Mouse (Mus musculus): Measurements from ENCODE around the gene Aldh18a1. TPM values are rescaled to one million over a fixed set of nuclear protein-coding genes. Genes with fewer than 3 reads are reported as not detected.
"Not testable (repeated sequence)": the region's sequence is repeated elsewhere in the genome, so short reads cannot be mapped to it uniquely, and the experiment has no call there.

Aldh18a1 gene
- 54.1 and 64.6 TPM in 2 replicates for polyA plus RNA-seq (2015; fragmentation: Nextera tagmentation; extraction: Ambion mirVana)

- peak within 1 kb of the TSS; percentile 76 for H3K27ac ChIP-seq (replicated peaks)
- peak within 1 kb of the TSS; percentile 80 for H3K4me2 ChIP-seq
- H3K9me3 ChIP-seq: no peaks in the 10 kb centered on the region
- H3K4me1 ChIP-seq (replicated peaks): peaks cover 21% of the 10 kb centered on the region
- under 1% methylated on average over 32 of the region's 34 CpGs for WGBS
- peak within 1 kb of the TSS; percentile 87 for H3K9ac ChIP-seq
- H3K4me3 ChIP-seq: peak within 1 kb of the TSS; percentile 86
- H3K36me3 ChIP-seq: peaks cover 14% of the 10 kb centered on the region
- ATAC-seq (ENCODE audit: low read depth): peak; percentile 96
- no peaks in the 10 kb centered on the region for H3K27me3 ChIP-seq
These were observed at the start of gene Aldh18a1 for GRCm38 (mm10) chr19:40588293-40588654. Aldh18a1 (minus strand) TSS chr19:40588463.

GRCm38 (mm10) chr19:40637601-40638000, 49.3 kb upstream of the Aldh18a1 start:
- no peak for ATAC-seq (ENCODE audit: low read depth)
- Histone ChIP-seq H3K9me3 (0 out of 2 replicates have a peak, but pooled peaks cover 6% of the 10 kb centered on the region), H3K9ac (no peak overlapping the region), H3K27ac (replicated peaks) (0 out of 2 replicates have a peak overlapping the region, but pooled peaks have one; percentile 23), H3K27me3 (no peaks in the 10 kb centered on the region), H3K4me2 (no peak overlapping the region), H3K36me3 (no peaks in the 10 kb centered on the region), H3K4me1 (replicated peaks) (no peaks in the 10 kb centered on the region), H3K4me3 (no peak overlapping the region)
- WGBS: 85% methylated on average over 7 of the region's 7 CpGs

DNA sequence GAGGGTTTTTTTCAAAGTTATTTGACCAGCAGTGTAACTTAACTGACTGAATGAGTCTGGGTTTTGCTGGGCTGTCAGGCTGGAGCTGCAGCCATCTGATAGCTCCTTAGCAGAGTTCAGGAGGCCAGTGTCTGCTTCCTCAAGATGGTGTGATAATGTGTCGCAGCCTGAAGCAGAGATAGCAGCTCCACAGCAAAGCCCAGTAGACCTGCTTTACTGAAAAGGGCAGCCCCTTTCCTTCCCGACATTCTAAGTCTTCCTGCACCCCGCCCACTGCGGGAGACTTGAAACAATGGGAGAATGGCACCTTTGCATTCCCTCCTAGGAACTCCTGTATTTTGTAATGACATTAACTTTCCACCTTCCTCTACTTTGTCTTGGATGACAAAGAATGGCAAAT, 48.8 kb upstream of the Aldh18a1 start:
- Histone ChIP-seq H3K27ac (replicated peaks) (no peak overlapping the region), H3K4me2 (no peak overlapping the region), H3K4me3 (no peak overlapping the region), H3K9ac (no peak overlapping the region), H3K9me3 (0 out of 2 replicates have a peak, but pooled peaks cover 6% of the 10 kb centered on the region), H3K27me3 (no peaks in the 10 kb centered on the region), H3K36me3 (no peaks in the 10 kb centered on the region), H3K4me1 (replicated peaks) (no peaks in the 10 kb centered on the region)
- no peak for ATAC-seq (ENCODE audit: low read depth)
- WGBS: 66% methylated on average over 4 of the region's 4 CpGs

- Histone ChIP-seq H3K36me3 (no peaks in the 10 kb centered on the region), H3K9me3 (0 out of 2 replicates have a peak, but pooled peaks cover 6% of the 10 kb centered on the region), H3K4me2 (no peak overlapping the region), H3K27ac (replicated peaks) (no peak overlapping the region), H3K4me1 (replicated peaks) (no peaks in the 10 kb centered on the region), H3K9ac (no peak overlapping the region), H3K4me3 (no peak overlapping the region), H3K27me3 (no peaks in the 10 kb centered on the region)
- WGBS: 82% methylated on average over 1 of the region's 1 CpGs
- ATAC-seq (ENCODE audit: low read depth): no peak
These were observed 44.9 kb upstream of the Aldh18a1 start for GRCm38 (mm10) chr19:40633144-40633543.

DNA sequence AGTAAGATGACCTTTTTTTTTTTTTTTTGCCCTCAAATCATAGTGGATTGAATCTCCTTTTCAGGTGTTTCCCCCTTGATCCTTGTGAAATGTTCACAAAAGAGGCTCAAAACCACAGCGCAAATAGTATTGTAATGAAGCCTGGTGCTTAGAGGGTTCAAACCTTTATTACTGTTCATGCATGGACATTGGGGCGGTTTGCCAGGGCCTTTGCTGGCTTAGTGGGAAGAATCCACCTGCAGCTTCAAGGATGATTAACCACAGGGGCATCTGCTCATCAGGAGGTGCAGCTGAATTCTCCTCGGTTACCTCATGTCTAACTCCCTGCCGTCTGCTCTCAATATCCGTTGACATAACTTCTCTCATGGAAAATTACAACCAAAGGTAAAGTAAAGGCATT, 44.4 kb upstream of the Aldh18a1 start:
- H3K27ac ChIP-seq (replicated peaks): no peak overlapping the region
- no peak overlapping the region for H3K4me2 ChIP-seq
- 91% methylated on average over 5 of the region's 5 CpGs for WGBS
- no peaks in the 10 kb centered on the region for H3K4me1 ChIP-seq (replicated peaks)
- H3K36me3 ChIP-seq: no peaks in the 10 kb centered on the region
- 0 out of 2 replicates have a peak, but pooled peaks cover 6% of the 10 kb centered on the region for H3K9me3 ChIP-seq
- no peak for ATAC-seq (ENCODE audit: low read depth)
- no peaks in the 10 kb centered on the region for H3K27me3 ChIP-seq
- H3K9ac ChIP-seq: no peak overlapping the region
- H3K4me3 ChIP-seq: no peak overlapping the region

DNA sequence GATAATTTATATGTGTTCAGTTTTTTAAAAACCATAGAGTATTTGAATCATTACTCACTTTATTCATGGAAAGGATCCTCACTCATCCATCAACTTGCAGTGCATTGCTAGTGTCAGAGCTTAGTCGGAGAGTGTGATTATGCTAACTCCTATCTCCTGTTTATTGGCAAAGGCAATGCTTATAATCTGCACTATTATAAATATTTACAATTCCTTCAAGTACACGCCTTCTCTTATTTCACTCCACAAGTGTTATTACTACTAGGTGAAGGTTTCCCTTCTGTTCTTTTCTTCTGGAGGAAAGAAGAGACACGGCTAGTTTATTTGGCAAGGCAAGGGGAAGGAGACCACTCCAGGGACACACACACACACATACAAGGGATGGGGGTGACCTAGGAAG, 43.9 kb upstream of the Aldh18a1 start:
- Histone ChIP-seq H3K36me3 (no peaks in the 10 kb centered on the region), H3K27me3 (no peaks in the 10 kb centered on the region), H3K4me1 (replicated peaks) (no peaks in the 10 kb centered on the region), H3K9me3 (0 out of 2 replicates have a peak, but pooled peaks cover 6% of the 10 kb centered on the region), H3K9ac (no peak overlapping the region), H3K4me2 (no peak overlapping the region), H3K27ac (replicated peaks) (no peak overlapping the region), H3K4me3 (no peak overlapping the region)
- ATAC-seq (ENCODE audit: low read depth): no peak
- 89% methylated on average over 3 of the region's 3 CpGs for WGBS

- Histone ChIP-seq H3K4me1 (replicated peaks) (0 out of 2 replicates have a peak, but pooled peaks cover 3% of the 10 kb centered on the region), H3K27ac (replicated peaks) (no peak overlapping the region), H3K27me3 (no peaks in the 10 kb centered on the region), H3K9me3 (0 out of 2 replicates have a peak, but pooled peaks cover 6% of the 10 kb centered on the region), H3K9ac (no peak overlapping the region), H3K4me3 (no peak overlapping the region), H3K36me3 (no peaks in the 10 kb centered on the region), H3K4me2 (no peak overlapping the region)
- WGBS: 84% methylated on average over 7 of the region's 7 CpGs
- ATAC-seq (ENCODE audit: low read depth): no peak
These were observed 42.3 kb upstream of the Aldh18a1 start for GRCm38 (mm10) chr19:40630606-40631005.

DNA sequence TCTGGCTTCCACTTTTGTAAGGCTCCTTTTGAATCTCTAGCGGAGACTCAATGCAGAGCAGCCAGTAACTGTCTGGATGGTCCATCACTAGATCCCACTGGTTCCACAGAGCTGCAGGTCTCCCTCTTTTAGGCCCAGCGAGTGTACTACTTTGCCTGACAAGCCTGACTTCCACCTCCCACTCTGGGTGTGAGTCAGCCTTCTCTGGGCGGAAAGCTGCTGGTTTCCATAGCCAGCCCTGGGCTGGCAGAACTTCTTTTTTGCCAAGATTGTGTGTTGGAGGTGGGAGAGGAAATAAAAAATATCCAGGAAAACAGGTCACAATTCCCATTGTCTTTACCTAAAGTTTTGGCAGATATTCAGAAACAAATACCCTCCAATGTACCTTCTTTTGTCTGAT, 41.8 kb upstream of the Aldh18a1 start:
- Histone ChIP-seq H3K9ac (no peak overlapping the region), H3K4me3 (no peak overlapping the region), H3K36me3 (no peaks in the 10 kb centered on the region), H3K9me3 (0 out of 2 replicates have a peak, but pooled peaks cover 1% of the 10 kb centered on the region), H3K27me3 (no peaks in the 10 kb centered on the region), H3K27ac (replicated peaks) (no peak overlapping the region), H3K4me2 (no peak overlapping the region), H3K4me1 (replicated peaks) (0 out of 2 replicates have a peak, but pooled peaks cover 3% of the 10 kb centered on the region)
- ATAC-seq (ENCODE audit: low read depth): no peak
- WGBS: 58% methylated on average over 3 of the region's 3 CpGs

- Histone ChIP-seq H3K36me3 (no peaks in the 10 kb centered on the region), H3K9me3 (no peaks in the 10 kb centered on the region), H3K9ac (no peak overlapping the region), H3K4me1 (replicated peaks) (0 out of 2 replicates have a peak, but pooled peaks cover 3% of the 10 kb centered on the region), H3K27ac (replicated peaks) (no peak overlapping the region), H3K4me3 (no peak overlapping the region), H3K27me3 (no peaks in the 10 kb centered on the region), H3K4me2 (no peak overlapping the region)
- no peak for ATAC-seq (ENCODE audit: low read depth)
These were observed 40.7 kb upstream of the Aldh18a1 start for GRCm38 (mm10) chr19:40628950-40629349.

DNA sequence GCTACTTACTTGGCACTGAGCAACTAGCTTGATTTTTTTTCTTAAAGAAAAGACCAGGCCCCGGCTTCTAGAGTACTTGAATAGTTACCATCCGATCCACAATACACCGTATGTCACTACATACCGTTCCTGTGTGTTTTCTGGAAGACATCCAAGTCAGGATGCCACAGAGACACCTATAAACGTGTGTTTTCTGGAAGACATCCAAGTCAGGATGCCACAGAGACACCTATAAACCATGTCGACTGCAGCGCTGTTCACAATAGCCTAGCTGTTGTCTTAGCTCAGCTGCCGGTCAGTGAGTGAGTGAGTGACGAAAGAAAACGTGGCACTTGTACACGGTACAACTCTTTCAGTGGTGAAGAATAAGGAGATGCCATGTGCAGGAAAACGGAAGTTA, 37.7 kb upstream of the Aldh18a1 start:
- no peaks in the 10 kb centered on the region for H3K36me3 ChIP-seq
- H3K4me2 ChIP-seq: no peak overlapping the region
- no peaks in the 10 kb centered on the region for H3K27me3 ChIP-seq
- no peaks in the 10 kb centered on the region for H3K9me3 ChIP-seq
- H3K9ac ChIP-seq: no peak overlapping the region
- 0 out of 2 replicates have a peak, but pooled peaks cover 3% of the 10 kb centered on the region for H3K4me1 ChIP-seq (replicated peaks)
- no peak overlapping the region for H3K4me3 ChIP-seq
- no peak overlapping the region for H3K27ac ChIP-seq (replicated peaks)
- WGBS: 59% methylated on average over 12 of the region's 12 CpGs
- no peak for ATAC-seq (ENCODE audit: low read depth)

GRCm38 (mm10) chr19:40621616-40622015, 33.4 kb upstream of the Aldh18a1 start:
- not testable (repeated sequence) for H3K9ac ChIP-seq; H3K27me3 ChIP-seq; H3K27ac ChIP-seq (replicated peaks); H3K4me1 ChIP-seq (replicated peaks); ATAC-seq (ENCODE audit: low read depth); H3K9me3 ChIP-seq; H3K4me2 ChIP-seq; H3K36me3 ChIP-seq; H3K4me3 ChIP-seq
- 62% methylated on average over 13 of the region's 26 CpGs for WGBS

DNA sequence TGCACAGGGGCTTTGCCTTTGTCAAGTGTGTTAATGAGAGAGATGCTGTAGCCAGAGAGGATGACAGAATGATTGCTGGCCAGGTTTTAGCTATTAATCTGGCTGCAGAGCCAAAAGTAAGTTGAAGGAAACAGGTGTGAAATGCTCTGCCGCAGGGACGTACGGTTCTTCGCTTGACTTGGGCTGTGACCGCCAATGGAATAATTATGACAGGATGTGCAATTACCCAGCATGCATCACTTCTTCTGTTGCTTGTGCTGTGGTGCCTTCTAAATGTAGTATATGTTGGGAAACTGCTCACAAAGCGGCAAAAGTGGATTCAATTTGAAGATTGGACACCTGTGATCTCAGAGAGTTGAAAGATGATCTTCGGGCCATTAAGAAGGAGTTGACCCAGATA, 27.8 kb upstream of the Aldh18a1 start:
- peaks cover 6% of the 10 kb centered on the region for H3K4me1 ChIP-seq (replicated peaks)
- no peak overlapping the region for H3K9ac ChIP-seq
- H3K9me3 ChIP-seq: no peaks in the 10 kb centered on the region
- no peak overlapping the region for H3K27ac ChIP-seq (replicated peaks)
- no peaks in the 10 kb centered on the region for H3K27me3 ChIP-seq
- WGBS: 88% methylated on average over 7 of the region's 7 CpGs
- no peak overlapping the region for H3K4me2 ChIP-seq
- H3K36me3 ChIP-seq: no peaks in the 10 kb centered on the region
- no peak overlapping the region for H3K4me3 ChIP-seq
- ATAC-seq (ENCODE audit: low read depth): no peak

- no peaks in the 10 kb centered on the region for H3K36me3 ChIP-seq
- no peak overlapping the region for H3K27ac ChIP-seq (replicated peaks)
- ATAC-seq (ENCODE audit: low read depth): no peak
- no peaks in the 10 kb centered on the region for H3K9me3 ChIP-seq
- no peaks in the 10 kb centered on the region for H3K27me3 ChIP-seq
- H3K4me2 ChIP-seq: no peak overlapping the region
- H3K4me3 ChIP-seq: no peak overlapping the region
- 84% methylated on average over 7 of the region's 7 CpGs for WGBS
- H3K9ac ChIP-seq: no peak overlapping the region
- peaks cover 12% of the 10 kb centered on the region for H3K4me1 ChIP-seq (replicated peaks)
These were observed 26.5 kb upstream of the Aldh18a1 start for GRCm38 (mm10) chr19:40614811-40615210.

Measured in neural tube, embryonic 13.5 days (tissue).